Mouse (Mus musculus): ENCODE data around the gene Cdkn2a.

DNA sequence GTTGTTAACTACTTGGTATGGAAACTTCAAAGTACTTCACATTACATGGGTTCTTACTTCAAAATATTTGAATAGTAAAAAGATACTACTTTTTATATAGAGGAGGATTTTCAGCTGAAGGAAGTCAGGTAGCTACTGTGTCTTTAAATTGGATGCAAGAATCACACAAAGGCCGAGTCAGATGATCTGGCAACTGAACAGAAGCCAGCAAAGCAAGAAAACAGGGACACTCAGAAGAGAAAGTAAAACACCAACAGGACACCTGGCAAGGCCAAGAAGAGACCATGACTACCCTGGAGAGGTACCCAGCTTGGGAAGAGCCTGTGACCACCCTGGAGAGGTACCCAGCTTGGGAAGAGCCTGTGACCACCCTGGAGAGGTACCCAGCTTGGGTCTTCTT, 7.9 kb downstream of the Cdkn2a start:
- TF ChIP-seq MAFK (IDR thresholded peaks at IDR 0.05; ENCODE audit: insufficient read depth, low read depth, low read length): no peak
- no peak for TF ChIP-seq CHD2 (IDR thresholded peaks at IDR 0.05; ENCODE audit: low read depth, low read length)
- TF ChIP-seq HCFC1 (IDR thresholded peaks at IDR 0.05; ENCODE audit: borderline replicate concordance, insufficient read depth, low read length): no peak
- TF ChIP-seq ZNF384 (IDR thresholded peaks at IDR 0.05; ENCODE audit: low read depth, low read length): no peak
- no peak for TF ChIP-seq ZC3H11A (IDR thresholded peaks at IDR 0.05; ENCODE audit: borderline replicate concordance, low read depth, low read length)
